Mouse (Mus musculus): ENCODE data around the gene Gm17949. TPM values are rescaled to one million over a fixed set of nuclear protein-coding genes. Genes with fewer than 3 reads are reported as not detected.

The Gm17949 gene
- total RNA-seq (2015) (not detected in 2 replicates), total RNA-seq (2017) (not detected in 2 replicates)

- peak; percentile 81 for ATAC-seq (replicated peaks; ENCODE audit: poor library complexity)
These were observed at the start of gene Gm17949, which contains the start of gene Gtf2f1 for GRCm38 (mm10) chr17:57011236-57012141. TSS of gene Gm17949 (plus strand) at chr17:57011469. TSS of gene Gtf2f1 (minus strand) at chr17:57011288.

GRCm38 (mm10) chr17:56961880-56962279, 49.4 kb upstream of the Gm17949 start:
- ATAC-seq (replicated peaks; ENCODE audit: poor library complexity) = no peak

DNA sequence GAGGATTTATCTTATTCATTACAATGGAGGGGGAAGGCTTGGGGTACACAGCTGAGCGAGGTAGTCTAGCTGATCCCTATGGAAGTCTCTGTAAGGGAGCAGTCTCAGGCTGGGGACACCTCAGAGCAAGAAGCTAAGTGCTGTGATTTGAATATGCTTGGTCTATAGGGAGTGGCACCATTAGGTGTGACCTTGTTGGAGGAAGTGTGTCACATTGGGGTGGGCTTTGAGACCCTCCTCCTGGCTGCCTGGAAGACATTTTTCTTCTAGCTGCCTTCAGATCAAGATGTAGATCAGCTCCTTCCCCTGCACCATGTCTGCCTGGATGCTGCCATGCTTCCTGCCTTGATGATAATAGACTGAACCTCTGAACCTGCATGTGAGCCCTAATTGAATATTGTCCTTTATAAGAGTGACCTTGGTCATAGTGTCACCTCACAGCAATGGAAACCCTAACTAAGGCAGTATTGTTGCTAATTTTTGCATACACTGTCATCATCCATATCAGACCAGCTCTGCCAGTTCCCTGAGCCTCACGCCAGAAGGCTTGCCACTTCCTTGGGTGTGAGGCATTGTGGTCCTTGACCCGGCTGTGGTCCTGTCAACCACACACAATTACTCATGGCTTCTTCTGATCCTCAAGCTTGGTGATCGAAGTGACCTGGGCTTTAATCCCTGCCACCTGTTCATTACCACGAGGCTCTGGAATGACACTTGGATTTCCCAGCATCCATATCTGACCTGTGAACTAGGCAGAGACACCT, 48.4 kb upstream of the Gm17949 start:
- no peak for ATAC-seq (replicated peaks; ENCODE audit: poor library complexity)

GRCm38 (mm10) chr17:56963646-56964045, 47.6 kb upstream of the Gm17949 start:
- ATAC-seq (replicated peaks; ENCODE audit: poor library complexity) = no peak

- no peak for ATAC-seq (replicated peaks; ENCODE audit: poor library complexity)
These were observed 41.9 kb upstream of the Gm17949 start for GRCm38 (mm10) chr17:56969321-56969720.

DNA sequence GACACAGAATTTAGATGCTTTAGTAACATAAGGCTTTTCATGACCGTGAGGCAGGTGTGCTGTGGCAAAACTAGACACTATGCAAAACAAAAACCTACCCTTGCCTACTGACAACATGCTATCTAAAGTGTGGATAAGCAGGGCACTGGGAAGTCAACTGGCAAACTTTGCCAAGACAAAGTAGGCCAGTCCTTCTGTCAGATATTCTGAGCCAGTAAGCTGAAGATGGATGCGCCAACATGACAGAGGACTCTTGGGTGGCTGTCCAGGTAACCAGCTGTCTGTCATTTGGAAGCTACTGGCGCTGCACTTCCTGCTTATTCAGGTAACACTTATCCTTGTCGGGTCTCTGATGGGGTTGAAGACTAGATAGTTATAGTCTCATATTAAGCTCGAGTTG, 41.2 kb upstream of the Gm17949 start:
- no peak for ATAC-seq (replicated peaks; ENCODE audit: poor library complexity)

GRCm38 (mm10) chr17:56973956-56974707, 37.1 kb upstream of the Gm17949 start:
- ATAC-seq (replicated peaks; ENCODE audit: poor library complexity) = no peak

- no peak for ATAC-seq (replicated peaks; ENCODE audit: poor library complexity)
These were observed 36.5 kb upstream of the Gm17949 start for GRCm38 (mm10) chr17:56974708-56975240.

GRCm38 (mm10) chr17:56975391-56975790, 35.9 kb upstream of the Gm17949 start:
- ATAC-seq (replicated peaks; ENCODE audit: poor library complexity) = no peak

GRCm38 (mm10) chr17:56976531-56977390, 34.5 kb upstream of the Gm17949 start:
- no peak for ATAC-seq (replicated peaks; ENCODE audit: poor library complexity)

DNA sequence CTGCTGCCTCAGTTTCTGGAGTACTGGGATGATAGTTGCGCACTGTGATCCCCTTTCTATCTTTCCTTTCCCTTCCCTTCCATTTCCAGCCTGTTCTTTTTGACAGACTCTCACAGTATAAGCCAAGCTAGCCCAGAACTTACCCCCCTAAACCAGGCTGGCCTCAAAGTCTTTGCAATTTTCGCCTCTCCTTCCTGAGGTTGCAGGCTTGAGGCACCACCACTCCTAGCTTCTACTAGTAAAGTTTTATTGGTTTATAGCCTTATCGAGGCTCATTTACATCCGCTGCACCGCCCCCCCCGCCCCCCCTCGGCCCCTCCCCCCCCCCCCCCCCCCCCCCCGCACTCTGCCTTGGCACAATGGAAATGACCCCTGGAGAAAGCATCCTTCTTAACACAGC, 31.7 kb upstream of the Gm17949 start:
- ATAC-seq (replicated peaks; ENCODE audit: poor library complexity) = no peak

- no peak for ATAC-seq (replicated peaks; ENCODE audit: poor library complexity)
These were observed 30.2 kb upstream of the Gm17949 start for GRCm38 (mm10) chr17:56981049-56981448.

- ATAC-seq (replicated peaks; ENCODE audit: poor library complexity) = 0 out of 2 replicates have a peak, but pooled peaks have one; percentile 17
These were observed 29.3 kb upstream of the Gm17949 start, which contains the start of gene Acer1 for GRCm38 (mm10) chr17:56982013-56982412. TSS of gene Acer1 (minus strand) at chr17:56982126.

DNA sequence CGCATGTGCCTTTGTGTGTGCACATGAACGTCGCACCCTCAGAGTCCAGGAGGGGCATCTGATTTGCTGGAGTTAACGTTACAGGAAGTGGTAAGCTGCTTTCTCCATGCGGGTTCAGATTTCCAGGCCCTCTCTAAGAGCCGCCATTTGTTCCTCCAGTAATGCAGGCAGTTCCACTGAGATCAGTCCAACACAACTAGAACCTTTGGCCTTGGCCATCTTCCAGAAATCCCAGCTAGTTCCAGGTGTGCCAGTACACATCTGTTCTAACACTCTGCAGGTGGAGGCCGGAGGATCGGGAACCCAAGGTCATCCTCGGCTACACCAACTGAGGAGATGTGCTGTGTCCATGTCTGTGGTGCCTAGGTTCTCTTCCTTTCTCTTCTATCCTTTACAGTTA, 26.4 kb upstream of the Gm17949 start:
- ATAC-seq (replicated peaks; ENCODE audit: poor library complexity) = no peak

DNA sequence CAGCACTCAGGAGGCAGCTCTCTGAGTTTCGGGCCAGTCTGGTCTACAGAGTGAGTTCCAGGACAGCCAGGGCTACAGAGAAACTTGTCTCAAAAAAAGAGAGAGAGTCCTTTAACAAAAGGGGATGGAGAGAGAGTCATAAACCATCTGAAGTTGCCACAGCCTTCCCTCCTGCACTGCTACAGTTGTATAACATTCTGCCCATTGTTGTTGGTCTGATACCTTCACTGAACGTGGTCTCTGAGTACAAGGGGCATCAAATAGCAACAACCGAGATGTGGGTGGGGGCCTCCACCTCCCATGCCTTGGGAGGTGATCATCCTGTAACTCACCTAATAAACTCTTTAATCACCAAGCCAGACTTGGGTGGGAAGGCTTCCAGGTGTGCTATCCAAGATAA, 25.6 kb upstream of the Gm17949 start:
- ATAC-seq (replicated peaks; ENCODE audit: poor library complexity) = no peak

GRCm38 (mm10) chr17:56986105-56986805, 25.0 kb upstream of the Gm17949 start:
- ATAC-seq (replicated peaks; ENCODE audit: poor library complexity) = no peak

GRCm38 (mm10) chr17:56988441-56988840, 22.8 kb upstream of the Gm17949 start:
- ATAC-seq (replicated peaks; ENCODE audit: poor library complexity) = no peak

DNA sequence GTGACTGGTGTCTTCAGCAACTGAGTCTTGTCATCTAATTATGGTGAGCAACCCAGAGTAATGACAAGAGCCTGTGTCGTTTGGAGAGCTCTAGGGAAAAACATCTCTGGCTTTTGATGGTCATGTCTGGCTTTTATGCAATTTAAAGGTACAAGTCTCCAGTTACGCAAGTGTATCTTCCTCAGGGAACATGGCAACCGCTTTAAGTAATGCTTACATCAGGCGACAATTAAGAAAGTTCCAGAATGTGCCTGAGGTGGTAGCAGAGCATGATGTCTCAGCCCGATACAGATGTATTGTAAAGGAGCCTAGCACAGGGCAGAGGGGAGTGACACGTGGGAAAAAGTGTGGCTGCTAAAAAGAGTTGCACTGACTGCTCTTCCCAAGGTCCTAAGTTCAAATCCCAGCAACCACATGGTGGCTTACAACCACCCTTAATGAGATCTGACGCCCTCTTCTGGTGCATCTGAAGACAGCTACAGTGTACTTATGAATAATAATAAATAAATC, 22.3 kb upstream of the Gm17949 start:
- ATAC-seq (replicated peaks; ENCODE audit: poor library complexity) = no peak
